Mouse (Mus musculus) hindlimb bud, embryonic 11.5 days (tissue): ENCODE results near the gene Olfr517.

Source experiments
- DNase-seq: peaks from one replicate; pipeline ENCODE4 v3.0.0-alpha.2; 2012; ENCODE audit warnings: low read depth, low spot score; ENCODE audit errors: extremely low spot score

The Olfr517 gene

GRCm38 (mm10) chr7:108872279-108872678 lies at the start of gene Olfr517:
Olfr517 (minus strand) TSS chr7:108872379.
- DNase-seq: no peak

GRCm38 (mm10) chr7:108903969-108904368 lies 31.8 kb upstream of the Olfr517 start:
- DNase-seq: no peak

GRCm38 (mm10) chr7:108894320-108894719 lies 22.1 kb upstream of the Olfr517 start, which contains the start of gene Olfr519:
Olfr519 (minus strand) TSS chr7:108894420.
- no peak for DNase-seq

GRCm38 (mm10) chr7:108884906-108885305 lies 12.7 kb upstream of the Olfr517 start, which contains the start of gene Olfr518:
Olfr518 (minus strand) TSS chr7:108885006.
- no peak for DNase-seq

- DNase-seq: no peak
Observed at GRCm38 (mm10) chr7:108850429-108850828, 21.8 kb downstream of the Olfr517 start, which contains the start of gene Olfr516. Olfr516 (minus strand) TSS chr7:108850529.

- no peak for DNase-seq
Observed at GRCm38 (mm10) chr7:108825897-108826296, 46.3 kb downstream of the Olfr517 start, which contains the start of gene Olfr514. Olfr514 (minus strand) TSS chr7:108825997.
